Mouse (Mus musculus): ENCODE measurements around the gene Ascc1. TPM values are rescaled to one million over a fixed set of nuclear protein-coding genes. Genes with fewer than 3 reads are reported as not detected.

The Ascc1 gene
- polyA plus RNA-seq, 1 experiment from 2014 or later = 42.5 TPM

DNA sequence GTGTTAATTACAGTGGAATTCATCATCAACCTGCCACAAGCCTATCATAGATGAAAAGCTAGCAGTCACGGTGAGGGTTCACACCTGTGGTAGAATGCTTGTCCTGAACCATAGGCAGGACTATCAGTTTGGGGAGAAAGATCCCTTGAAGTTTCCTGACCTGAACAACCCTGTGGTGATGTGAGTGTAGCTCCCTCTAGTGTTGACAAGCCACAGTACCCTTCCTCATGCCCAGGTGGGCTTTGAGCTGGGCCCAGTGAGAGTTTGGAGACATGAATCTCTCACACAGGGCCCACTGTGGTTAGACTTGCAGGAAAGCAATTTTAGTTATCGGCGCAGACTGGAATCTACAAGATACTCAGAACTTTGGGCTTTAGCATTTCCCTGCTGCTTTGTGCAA is 63.9 kb downstream of the Ascc1 start:
- no peak overlapping the region for H3K27ac ChIP-seq (ENCODE audit: low read depth, low read length)
- no peak overlapping the region for H3K9ac ChIP-seq (ENCODE audit: low read length)
- H3K9me3 ChIP-seq (ENCODE audit: control insufficient read depth, low read length) = no peaks in the 10 kb centered on the region
- no peak for ATAC-seq (ENCODE audit: low FRiP score)
- no peaks in the 10 kb centered on the region for H3K4me1 ChIP-seq (ENCODE audit: control insufficient read depth, insufficient read depth, low read length)
- H3K4me2 ChIP-seq = no peak overlapping the region
- 74% methylated on average over 3 of the region's 3 CpGs for WGBS
- no peak for DNase-seq (ENCODE audit: low spot score, missing footprints)
- no peaks in the 10 kb centered on the region for H3K27me3 ChIP-seq (ENCODE audit: control insufficient read depth, insufficient read depth, low read length)
- no peaks in the 10 kb centered on the region for H3K36me3 ChIP-seq (ENCODE audit: control insufficient read depth, insufficient read depth, low read length)
- no peak overlapping the region for H3K4me3 ChIP-seq (ENCODE audit: low read depth, low read length)

DNA sequence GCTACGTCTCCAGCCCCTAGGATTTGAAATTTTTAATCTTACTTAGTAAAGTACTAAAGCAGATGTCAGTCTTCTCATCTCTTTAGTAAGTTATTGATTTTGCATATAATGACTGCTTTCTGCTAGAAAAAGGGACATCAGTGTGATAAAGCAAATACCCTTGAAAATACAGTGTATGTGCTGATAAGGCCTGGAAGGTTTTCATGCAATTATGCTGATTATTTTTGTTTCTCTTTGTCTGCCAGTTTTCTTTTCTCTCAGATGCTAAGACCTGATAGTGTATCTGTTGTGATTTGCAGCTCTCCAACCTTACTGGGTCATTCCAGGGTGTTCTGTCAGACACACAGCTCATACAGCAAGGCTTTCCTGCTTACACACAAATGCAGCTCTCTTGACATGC is 72.6 kb downstream of the Ascc1 start:
- Histone ChIP-seq H3K27me3 (ENCODE audit: control insufficient read depth, insufficient read depth, low read length) (no peaks in the 10 kb centered on the region), H3K4me2 (no peak overlapping the region), H3K9ac (ENCODE audit: low read length) (no peak overlapping the region), H3K27ac (ENCODE audit: low read depth, low read length) (no peak overlapping the region), H3K4me3 (ENCODE audit: low read depth, low read length) (no peak overlapping the region), H3K9me3 (ENCODE audit: control insufficient read depth, low read length) (no peaks in the 10 kb centered on the region), H3K36me3 (ENCODE audit: control insufficient read depth, insufficient read depth, low read length) (no peaks in the 10 kb centered on the region), H3K4me1 (ENCODE audit: control insufficient read depth, insufficient read depth, low read length) (no peaks in the 10 kb centered on the region)
- no peak for DNase-seq (ENCODE audit: low spot score, missing footprints)
- 94% methylated on average over 1 of the region's 1 CpGs for WGBS
- ATAC-seq (ENCODE audit: low FRiP score) = no peak

DNA sequence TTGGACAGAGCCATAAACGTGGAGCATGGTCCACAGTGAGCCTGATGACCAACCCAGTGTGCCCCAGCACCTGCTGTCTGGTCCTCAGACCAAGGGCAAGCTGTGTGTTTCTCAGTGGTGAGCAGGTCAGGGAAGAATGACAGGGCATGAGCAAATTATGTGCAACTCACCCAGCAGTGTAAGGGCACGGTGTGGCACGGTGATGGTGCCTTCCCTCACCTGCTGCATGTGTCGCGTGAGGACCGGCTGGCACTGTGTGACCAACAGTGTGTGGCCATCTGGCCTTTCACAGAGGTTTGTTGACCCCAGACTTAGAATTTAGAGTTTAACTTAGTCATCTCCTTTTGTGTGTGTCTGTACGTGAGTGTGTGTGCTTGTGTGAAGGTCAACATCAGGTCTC is 74.6 kb downstream of the Ascc1 start:
- DNase-seq (ENCODE audit: low spot score, missing footprints) (no peak), ATAC-seq (ENCODE audit: low FRiP score) (no peak)
- Histone ChIP-seq H3K4me1 (ENCODE audit: control insufficient read depth, insufficient read depth, low read length) (no peaks in the 10 kb centered on the region), H3K4me2 (no peak overlapping the region), H3K9me3 (ENCODE audit: control insufficient read depth, low read length) (no peaks in the 10 kb centered on the region), H3K4me3 (ENCODE audit: low read depth, low read length) (no peak overlapping the region), H3K27ac (ENCODE audit: low read depth, low read length) (no peak overlapping the region), H3K27me3 (ENCODE audit: control insufficient read depth, insufficient read depth, low read length) (no peaks in the 10 kb centered on the region), H3K9ac (ENCODE audit: low read length) (no peak overlapping the region), H3K36me3 (ENCODE audit: control insufficient read depth, insufficient read depth, low read length) (no peaks in the 10 kb centered on the region)
- WGBS = 96% methylated on average over 7 of the region's 7 CpGs

DNA sequence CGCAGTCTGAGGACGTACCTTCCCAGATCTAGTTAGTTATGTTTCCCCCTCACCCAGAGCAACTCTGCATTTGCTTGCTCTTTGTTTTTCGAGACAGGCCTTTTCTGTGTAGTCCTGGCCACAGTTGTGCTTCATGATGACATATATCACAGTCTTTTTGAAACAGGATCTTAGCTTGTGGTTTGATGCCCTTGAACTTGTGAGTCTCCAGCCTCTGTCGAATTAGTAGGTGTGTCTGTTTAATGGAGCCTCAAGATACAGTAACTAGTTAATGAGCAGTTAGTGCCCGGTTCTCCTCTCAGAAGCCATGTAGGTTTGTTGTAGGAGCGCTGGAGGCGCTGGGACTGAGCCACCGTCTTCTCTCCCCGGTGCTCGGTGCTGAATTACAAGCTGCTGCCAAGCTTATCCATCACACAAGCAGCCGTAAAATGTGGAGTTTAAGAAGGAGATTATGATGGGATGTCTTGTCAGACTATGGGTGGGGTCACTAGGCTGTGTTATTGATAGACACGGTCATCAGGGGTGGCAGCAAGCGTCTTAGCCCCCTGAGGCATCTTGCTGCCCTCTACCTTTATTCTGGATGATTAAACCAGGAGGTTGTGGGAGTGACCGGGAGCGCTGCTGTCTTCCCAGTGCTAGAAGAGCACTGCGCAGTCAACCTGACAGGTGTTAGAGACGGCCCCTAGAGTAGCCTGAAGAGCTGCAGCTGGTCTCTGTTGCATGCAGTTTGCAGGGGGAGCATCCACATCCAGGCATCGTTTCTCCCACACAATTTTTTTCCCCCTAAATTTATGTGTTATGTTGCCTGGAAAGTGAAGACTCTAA is 75.3 kb downstream of the Ascc1 start:
- Histone ChIP-seq H3K27ac (ENCODE audit: low read depth, low read length) (no peak overlapping the region), H3K27me3 (ENCODE audit: control insufficient read depth, insufficient read depth, low read length) (no peaks in the 10 kb centered on the region), H3K9ac (ENCODE audit: low read length) (no peak overlapping the region), H3K9me3 (ENCODE audit: control insufficient read depth, low read length) (no peaks in the 10 kb centered on the region), H3K4me3 (ENCODE audit: low read depth, low read length) (no peak overlapping the region), H3K36me3 (ENCODE audit: control insufficient read depth, insufficient read depth, low read length) (no peaks in the 10 kb centered on the region), H3K4me1 (ENCODE audit: control insufficient read depth, insufficient read depth, low read length) (no peaks in the 10 kb centered on the region), H3K4me2 (no peak overlapping the region)
- 82% methylated on average over 18 of the region's 18 CpGs for WGBS
- ATAC-seq (ENCODE audit: low FRiP score) (no peak), DNase-seq (ENCODE audit: low spot score, missing footprints) (no peak)

DNA sequence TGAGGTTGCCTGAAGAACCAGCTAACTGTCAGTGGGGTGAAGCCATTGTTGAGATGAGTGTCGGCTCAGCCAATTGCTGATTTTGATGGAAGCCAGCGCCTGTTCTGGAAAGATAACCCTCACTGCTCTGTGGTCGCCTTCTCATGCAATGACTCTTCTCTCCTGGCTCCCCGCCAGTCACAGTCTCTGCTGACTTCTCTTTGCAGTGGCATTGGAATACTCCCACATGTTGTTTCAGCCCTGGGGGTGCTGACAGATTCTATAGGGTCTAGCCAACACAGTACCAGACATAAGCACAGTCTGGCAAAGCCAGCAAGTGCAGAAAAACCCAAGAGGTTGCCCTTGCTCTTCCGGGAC is 75.9 kb downstream of the Ascc1 start:
- H3K36me3 ChIP-seq (ENCODE audit: control insufficient read depth, insufficient read depth, low read length) = no peaks in the 10 kb centered on the region
- no peaks in the 10 kb centered on the region for H3K4me1 ChIP-seq (ENCODE audit: control insufficient read depth, insufficient read depth, low read length)
- no peak overlapping the region for H3K9ac ChIP-seq (ENCODE audit: low read length)
- no peak overlapping the region for H3K27ac ChIP-seq (ENCODE audit: low read depth, low read length)
- H3K27me3 ChIP-seq (ENCODE audit: control insufficient read depth, insufficient read depth, low read length) = no peaks in the 10 kb centered on the region
- no peak overlapping the region for H3K4me2 ChIP-seq
- WGBS = 88% methylated on average over 5 of the region's 5 CpGs
- no peaks in the 10 kb centered on the region for H3K9me3 ChIP-seq (ENCODE audit: control insufficient read depth, low read length)
- no peak overlapping the region for H3K4me3 ChIP-seq (ENCODE audit: low read depth, low read length)
- DNase-seq (ENCODE audit: low spot score, missing footprints) (no peak), ATAC-seq (ENCODE audit: low FRiP score) (no peak)

DNA sequence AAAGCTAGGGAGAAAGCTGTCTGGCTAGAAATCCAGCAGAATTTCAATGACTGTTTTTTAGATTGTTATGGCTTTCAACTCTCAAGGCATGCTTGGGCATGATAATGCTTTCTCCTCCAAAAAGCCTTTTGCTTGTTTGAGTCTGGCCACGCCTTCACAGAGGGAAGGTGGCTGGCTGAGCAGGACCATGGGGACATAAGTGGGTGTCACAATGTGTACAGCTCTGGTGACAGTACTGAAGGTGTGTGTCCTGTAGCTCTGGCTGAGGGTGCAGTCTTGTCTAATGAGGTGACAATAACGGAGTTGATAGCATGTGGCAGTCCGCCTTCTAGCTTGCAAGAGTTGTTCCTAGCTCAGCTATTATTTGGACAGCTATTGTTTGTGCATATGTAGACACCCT is 77.6 kb downstream of the Ascc1 start:
- Histone ChIP-seq H3K27me3 (ENCODE audit: control insufficient read depth, insufficient read depth, low read length) (no peaks in the 10 kb centered on the region), H3K27ac (ENCODE audit: low read depth, low read length) (no peak overlapping the region), H3K36me3 (ENCODE audit: control insufficient read depth, insufficient read depth, low read length) (no peaks in the 10 kb centered on the region), H3K4me1 (ENCODE audit: control insufficient read depth, insufficient read depth, low read length) (no peaks in the 10 kb centered on the region), H3K9me3 (ENCODE audit: control insufficient read depth, low read length) (no peaks in the 10 kb centered on the region), H3K4me2 (no peak overlapping the region), H3K4me3 (ENCODE audit: low read depth, low read length) (no peak overlapping the region), H3K9ac (ENCODE audit: low read length) (no peak overlapping the region)
- WGBS = 84% methylated on average over 3 of the region's 3 CpGs
- DNase-seq (ENCODE audit: low spot score, missing footprints) (no peak), ATAC-seq (ENCODE audit: low FRiP score) (no peak)

DNA sequence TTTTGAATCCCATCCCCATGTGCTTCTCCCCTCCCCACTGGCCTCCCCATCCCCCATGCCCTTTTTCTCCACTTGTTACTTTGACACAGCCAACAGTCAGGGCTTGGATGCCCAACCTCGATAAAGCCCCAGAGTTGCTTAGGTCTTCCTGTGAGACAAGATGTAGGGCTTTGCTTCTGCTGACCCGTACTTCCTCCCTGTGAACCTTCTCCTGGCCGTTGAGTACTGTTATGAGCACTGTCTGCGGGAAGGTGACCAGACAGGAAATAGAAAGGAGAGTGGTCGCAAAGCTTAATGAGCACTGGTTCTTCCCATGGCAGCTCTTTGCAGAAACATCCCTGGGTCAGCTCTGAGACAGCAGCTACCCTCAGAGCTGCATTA is 78.0 kb downstream of the Ascc1 start:
- Histone ChIP-seq H3K4me3 (ENCODE audit: low read depth, low read length) (no peak overlapping the region), H3K9me3 (ENCODE audit: control insufficient read depth, low read length) (no peaks in the 10 kb centered on the region), H3K36me3 (ENCODE audit: control insufficient read depth, insufficient read depth, low read length) (no peaks in the 10 kb centered on the region), H3K27me3 (ENCODE audit: control insufficient read depth, insufficient read depth, low read length) (no peaks in the 10 kb centered on the region), H3K27ac (ENCODE audit: low read depth, low read length) (no peak overlapping the region), H3K4me2 (no peak overlapping the region), H3K4me1 (ENCODE audit: control insufficient read depth, insufficient read depth, low read length) (no peaks in the 10 kb centered on the region), H3K9ac (ENCODE audit: low read length) (no peak overlapping the region)
- DNase-seq (ENCODE audit: low spot score, missing footprints) (no peak), ATAC-seq (ENCODE audit: low FRiP score) (no peak)
- WGBS = 78% methylated on average over 5 of the region's 5 CpGs

DNA sequence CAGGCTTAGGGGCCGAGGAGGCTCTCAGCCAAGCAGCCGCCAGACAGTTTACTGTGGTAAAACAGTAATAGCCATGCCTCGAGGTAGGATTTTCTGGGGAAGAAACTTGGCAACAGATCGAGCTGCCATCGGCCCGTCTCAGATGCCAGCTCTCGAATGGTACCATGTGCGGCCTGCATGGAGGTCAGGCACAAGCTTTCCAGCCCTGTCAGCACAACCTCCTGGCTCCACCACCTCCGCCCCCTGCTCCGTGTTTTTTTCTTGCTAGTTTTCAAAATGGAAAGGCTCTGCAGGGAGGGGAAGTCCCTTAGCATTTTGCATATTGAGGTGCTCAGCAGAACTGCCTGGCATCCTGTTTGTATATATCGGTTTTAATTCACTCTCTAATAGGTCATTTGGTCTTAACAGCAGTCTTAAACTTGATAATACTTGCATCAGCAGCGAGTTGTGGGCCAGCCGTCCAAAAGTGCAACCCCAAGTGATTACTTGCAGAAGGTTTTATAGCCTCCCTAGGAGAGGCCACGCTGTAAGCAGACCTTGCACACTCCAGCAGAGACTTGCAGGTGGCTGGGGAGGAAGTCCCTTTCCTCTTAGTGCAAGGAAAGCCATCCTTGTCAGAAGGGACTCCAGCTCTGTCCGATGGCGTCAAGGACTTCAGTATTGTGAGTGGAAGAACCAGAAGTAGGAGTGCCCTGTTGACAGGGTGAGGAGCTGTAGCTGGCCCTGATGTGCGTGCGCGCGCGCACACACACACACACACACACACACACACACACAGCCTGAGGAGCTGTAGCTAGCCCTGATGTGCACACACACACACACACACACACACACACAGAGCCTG is 78.6 kb downstream of the Ascc1 start:
- no peak for DNase-seq (ENCODE audit: low spot score, missing footprints)
- H3K27me3 ChIP-seq (ENCODE audit: control insufficient read depth, insufficient read depth, low read length) = no peaks in the 10 kb centered on the region
- H3K4me2 ChIP-seq = no peak overlapping the region
- 82% methylated on average over 21 of the region's 21 CpGs for WGBS
- no peak overlapping the region for H3K27ac ChIP-seq (ENCODE audit: low read depth, low read length)
- no peaks in the 10 kb centered on the region for H3K9me3 ChIP-seq (ENCODE audit: control insufficient read depth, low read length)
- ATAC-seq (ENCODE audit: low FRiP score) = no peak
- H3K9ac ChIP-seq (ENCODE audit: low read length) = no peak overlapping the region
- no peaks in the 10 kb centered on the region for H3K4me1 ChIP-seq (ENCODE audit: control insufficient read depth, insufficient read depth, low read length)
- H3K36me3 ChIP-seq (ENCODE audit: control insufficient read depth, insufficient read depth, low read length) = no peaks in the 10 kb centered on the region
- no peak overlapping the region for H3K4me3 ChIP-seq (ENCODE audit: low read depth, low read length)

DNA sequence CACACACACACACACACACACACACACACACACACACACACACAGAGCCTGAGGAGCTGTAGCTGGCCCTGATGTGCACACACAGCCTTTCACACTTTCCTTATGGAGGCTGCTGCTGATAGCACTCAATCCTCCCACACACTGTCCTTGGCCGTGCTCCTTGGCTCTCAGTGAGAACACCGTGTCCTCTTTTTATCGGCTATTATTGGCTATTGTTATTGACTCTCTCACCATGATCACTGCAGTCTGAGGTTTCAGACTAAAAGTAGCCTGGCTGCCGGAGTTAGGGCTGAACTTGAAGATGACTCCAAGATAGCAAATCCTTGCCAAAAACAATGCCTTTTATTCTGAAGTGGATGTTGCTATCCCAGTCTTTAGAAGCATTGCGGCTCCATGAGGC is 79.3 kb downstream of the Ascc1 start:
- no peaks in the 10 kb centered on the region for H3K36me3 ChIP-seq (ENCODE audit: control insufficient read depth, insufficient read depth, low read length)
- no peak overlapping the region for H3K27ac ChIP-seq (ENCODE audit: low read depth, low read length)
- H3K9me3 ChIP-seq (ENCODE audit: control insufficient read depth, low read length) = no peaks in the 10 kb centered on the region
- H3K27me3 ChIP-seq (ENCODE audit: control insufficient read depth, insufficient read depth, low read length) = no peaks in the 10 kb centered on the region
- DNase-seq (ENCODE audit: low spot score, missing footprints) (no peak), ATAC-seq (ENCODE audit: low FRiP score) (no peak)
- H3K4me3 ChIP-seq (ENCODE audit: low read depth, low read length) = no peak overlapping the region
- no peak overlapping the region for H3K9ac ChIP-seq (ENCODE audit: low read length)
- 65% methylated on average over 5 of the region's 5 CpGs for WGBS
- H3K4me1 ChIP-seq (ENCODE audit: control insufficient read depth, insufficient read depth, low read length) = no peaks in the 10 kb centered on the region
- no peak overlapping the region for H3K4me2 ChIP-seq
